Mouse (Mus musculus): ENCODE measurements around the gene Gmds. TPM values are rescaled to one million over a fixed set of nuclear protein-coding genes. Genes with fewer than 3 reads are reported as not detected.
A peak's percentile ranks its signal among the peaks of the same experiment; 100 is the strongest.

Gene Gmds
- polyA plus RNA-seq, 1 experiment from 2014 or later = 31.4 TPM

GRCm38 (mm10) chr13:31818337-31818736 is 520.2 kb downstream of the Gmds start:
- H3K36me3 ChIP-seq (ENCODE audit: control insufficient read depth, insufficient read depth, low read length) = no peaks in the 10 kb centered on the region
- WGBS = 13% methylated on average over 7 of the region's 7 CpGs

GRCm38 (mm10) chr13:31815383-31816003 is 523.0 kb downstream of the Gmds start:
- no peak overlapping the region for H3K4me3 ChIP-seq (ENCODE audit: low read depth, low read length)
- H3K27me3 ChIP-seq (ENCODE audit: control insufficient read depth, insufficient read depth, low read length) = peaks cover 49% of the 10 kb centered on the region
- no peaks in the 10 kb centered on the region for H3K36me3 ChIP-seq (ENCODE audit: control insufficient read depth, insufficient read depth, low read length)
- no peak overlapping the region; the same call in 1 of the 2 replicates for H3K9ac ChIP-seq (ENCODE audit: low read length)
- WGBS = 7% methylated on average over 15 of the region's 15 CpGs
- no peaks in the 10 kb centered on the region for H3K9me3 ChIP-seq (ENCODE audit: control insufficient read depth, low read length)
- H3K4me1 ChIP-seq (ENCODE audit: control insufficient read depth, insufficient read depth, low read length) = peaks cover 39% of the 10 kb centered on the region
- H3K4me2 ChIP-seq (ENCODE audit: low read depth, severe bottlenecking) = peak overlapping the region; percentile 31
- DNase-seq (ENCODE audit: low spot score) (peak; percentile 66), ATAC-seq (ENCODE audit: insufficient number of reproducible peaks, low FRiP score, low TSS enrichment, low read depth) (peak; percentile 37; the same call in 1 of the 2 replicates)
- no peak overlapping the region for H3K27ac ChIP-seq (replicated peaks; ENCODE audit: low read depth, low read length)

More at GRCm38 (mm10) chr13:31818337-31818736, 520.2 kb downstream of the Gmds start:
- no peak overlapping the region for H3K9ac ChIP-seq (ENCODE audit: low read length)
- H3K9me3 ChIP-seq (ENCODE audit: control insufficient read depth, low read length) = no peaks in the 10 kb centered on the region
- H3K4me3 ChIP-seq (ENCODE audit: low read depth, low read length) = no peak overlapping the region
- H3K27ac ChIP-seq (replicated peaks; ENCODE audit: low read depth, low read length) = no peak overlapping the region
- H3K27me3 ChIP-seq (ENCODE audit: control insufficient read depth, insufficient read depth, low read length) = peaks cover 25% of the 10 kb centered on the region
- H3K4me1 ChIP-seq (ENCODE audit: control insufficient read depth, insufficient read depth, low read length) = peaks cover 58% of the 10 kb centered on the region
- DNase-seq (ENCODE audit: low spot score) (peak; percentile 47), ATAC-seq (ENCODE audit: insufficient number of reproducible peaks, low FRiP score, low TSS enrichment, low read depth) (no peak)
- no peak overlapping the region for H3K4me2 ChIP-seq (ENCODE audit: low read depth, severe bottlenecking)

- WGBS = 32% methylated on average over 2 of the region's 2 CpGs
- no peak for ATAC-seq (ENCODE audit: insufficient number of reproducible peaks, low FRiP score, low TSS enrichment, low read depth)
- Histone ChIP-seq H3K27me3 (ENCODE audit: control insufficient read depth, insufficient read depth, low read length) (peaks cover 59% of the 10 kb centered on the region), H3K9ac (ENCODE audit: low read length) (no peak overlapping the region), H3K4me2 (ENCODE audit: low read depth, severe bottlenecking) (peak overlapping the region; percentile 13), H3K36me3 (ENCODE audit: control insufficient read depth, insufficient read depth, low read length) (no peaks in the 10 kb centered on the region), H3K4me1 (ENCODE audit: control insufficient read depth, insufficient read depth, low read length) (peaks cover 27% of the 10 kb centered on the region), H3K27ac (replicated peaks; ENCODE audit: low read depth, low read length) (no peak overlapping the region), H3K9me3 (ENCODE audit: control insufficient read depth, low read length) (no peaks in the 10 kb centered on the region), H3K4me3 (ENCODE audit: low read depth, low read length) (no peak overlapping the region)
- no peak for DNase-seq (ENCODE audit: low spot score)
Measured at GRCm38 (mm10) chr13:31812701-31813100, 525.8 kb downstream of the Gmds start.

GRCm38 (mm10) chr13:31811542-31812021 is 527.0 kb downstream of the Gmds start:
- Histone ChIP-seq H3K4me3 (ENCODE audit: low read depth, low read length) (peak overlapping the region; percentile 51), H3K27me3 (ENCODE audit: control insufficient read depth, insufficient read depth, low read length) (peaks cover 63% of the 10 kb centered on the region), H3K36me3 (ENCODE audit: control insufficient read depth, insufficient read depth, low read length) (no peaks in the 10 kb centered on the region), H3K4me1 (ENCODE audit: control insufficient read depth, insufficient read depth, low read length) (peaks cover 24% of the 10 kb centered on the region), H3K9ac (ENCODE audit: low read length) (peak overlapping the region; percentile 67), H3K27ac (replicated peaks; ENCODE audit: low read depth, low read length) (peak overlapping the region; percentile 52; the same call in 1 of the 2 replicates), H3K9me3 (ENCODE audit: control insufficient read depth, low read length) (no peaks in the 10 kb centered on the region), H3K4me2 (ENCODE audit: low read depth, severe bottlenecking) (peak overlapping the region; percentile 60)
- WGBS = 5% methylated on average over 36 of the region's 44 CpGs
- no peak for ATAC-seq (ENCODE audit: insufficient number of reproducible peaks, low FRiP score, low TSS enrichment, low read depth)
- peak; percentile 68 for DNase-seq (ENCODE audit: low spot score)

DNA sequence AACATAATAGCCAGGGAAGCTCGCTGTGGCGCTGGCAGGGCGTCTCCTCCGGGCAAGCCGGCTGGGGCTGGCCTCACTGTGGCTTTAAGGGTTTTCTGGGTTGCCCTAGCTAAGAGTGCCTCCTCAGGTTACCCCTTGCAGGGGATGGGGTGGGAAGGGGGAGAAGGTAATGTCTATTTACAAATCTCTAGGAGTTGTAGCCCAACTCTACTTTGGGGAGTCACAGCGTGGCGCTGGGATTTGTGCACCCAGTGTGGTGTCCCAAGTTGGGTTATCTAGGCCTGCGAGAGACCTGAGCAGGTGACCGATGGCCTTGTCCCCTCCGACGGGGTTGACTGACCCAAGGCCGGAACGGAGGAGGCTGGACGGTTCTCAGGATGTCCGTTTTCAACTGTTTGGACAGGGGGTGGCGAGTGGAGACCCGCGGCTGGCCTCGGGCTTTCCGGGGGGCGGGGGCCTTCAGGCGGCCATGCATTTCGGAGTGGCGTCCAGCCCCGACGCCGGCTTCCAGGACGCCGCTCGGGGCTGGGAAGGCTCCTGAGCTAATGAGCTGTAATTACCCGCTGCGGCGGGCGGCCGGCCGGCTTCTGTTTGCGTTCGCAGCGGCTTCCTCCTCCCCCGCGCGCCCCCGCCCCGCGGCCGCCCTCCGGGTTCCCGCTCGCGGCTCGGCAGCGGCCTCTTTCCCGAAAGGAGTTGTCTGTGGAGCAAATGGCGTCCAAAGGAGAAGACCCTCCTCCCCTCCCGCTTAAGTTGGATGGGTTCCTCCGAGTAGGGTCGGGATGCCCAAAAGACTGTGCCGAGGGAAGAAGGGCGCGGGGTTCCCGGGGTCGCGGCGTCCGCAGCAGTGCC is 527.6 kb downstream of the Gmds start:
- H3K4me1 ChIP-seq (ENCODE audit: control insufficient read depth, insufficient read depth, low read length) = peaks cover 18% of the 10 kb centered on the region
- peak; percentile 74 for DNase-seq (ENCODE audit: low spot score)
- H3K36me3 ChIP-seq (ENCODE audit: control insufficient read depth, insufficient read depth, low read length) = no peaks in the 10 kb centered on the region
- peaks cover 62% of the 10 kb centered on the region for H3K27me3 ChIP-seq (ENCODE audit: control insufficient read depth, insufficient read depth, low read length)
- no peak for ATAC-seq (ENCODE audit: insufficient number of reproducible peaks, low FRiP score, low TSS enrichment, low read depth)
- WGBS = under 1% methylated on average over 60 of the region's 65 CpGs
- H3K27ac ChIP-seq (replicated peaks; ENCODE audit: low read depth, low read length) = peak overlapping the region; percentile 52; the same call in 1 of the 2 replicates
- H3K4me2 ChIP-seq (ENCODE audit: low read depth, severe bottlenecking) = peak overlapping the region; percentile 60
- H3K9me3 ChIP-seq (ENCODE audit: control insufficient read depth, low read length) = no peaks in the 10 kb centered on the region
- H3K4me3 ChIP-seq (ENCODE audit: low read depth, low read length) = peak overlapping the region; percentile 51
- H3K9ac ChIP-seq (ENCODE audit: low read length) = peak overlapping the region; percentile 67

DNA sequence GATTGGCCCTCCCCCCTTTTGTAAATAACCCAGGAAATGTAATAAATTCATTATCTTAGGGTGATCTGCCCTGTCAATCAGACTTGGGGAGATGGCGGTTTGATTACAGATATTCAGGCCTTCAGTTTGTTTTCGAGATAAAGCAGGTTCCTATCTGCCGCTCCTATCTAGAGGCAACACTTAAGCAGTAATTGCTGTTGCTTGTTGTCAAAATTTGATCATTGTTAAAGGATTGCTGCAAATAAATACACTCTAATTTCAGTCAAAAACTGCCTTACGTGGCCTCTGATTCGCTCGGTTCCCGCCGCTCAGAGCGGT is 528.2 kb downstream of the Gmds start:
- H3K27me3 ChIP-seq (ENCODE audit: control insufficient read depth, insufficient read depth, low read length) = peaks cover 65% of the 10 kb centered on the region
- no peaks in the 10 kb centered on the region for H3K36me3 ChIP-seq (ENCODE audit: control insufficient read depth, insufficient read depth, low read length)
- no peaks in the 10 kb centered on the region for H3K9me3 ChIP-seq (ENCODE audit: control insufficient read depth, low read length)
- WGBS = 1% methylated on average over 9 of the region's 9 CpGs
- peak overlapping the region; percentile 51 for H3K4me3 ChIP-seq (ENCODE audit: low read depth, low read length)
- ATAC-seq (ENCODE audit: insufficient number of reproducible peaks, low FRiP score, low TSS enrichment, low read depth) (no peak), DNase-seq (ENCODE audit: low spot score) (no peak)
- peak overlapping the region; percentile 67 for H3K9ac ChIP-seq (ENCODE audit: low read length)
- H3K4me1 ChIP-seq (ENCODE audit: control insufficient read depth, insufficient read depth, low read length) = peaks cover 12% of the 10 kb centered on the region
- H3K27ac ChIP-seq (replicated peaks; ENCODE audit: low read depth, low read length) = no peak overlapping the region; the same call in 1 of the 2 replicates
- H3K4me2 ChIP-seq (ENCODE audit: low read depth, severe bottlenecking) = peak overlapping the region; percentile 60

DNA sequence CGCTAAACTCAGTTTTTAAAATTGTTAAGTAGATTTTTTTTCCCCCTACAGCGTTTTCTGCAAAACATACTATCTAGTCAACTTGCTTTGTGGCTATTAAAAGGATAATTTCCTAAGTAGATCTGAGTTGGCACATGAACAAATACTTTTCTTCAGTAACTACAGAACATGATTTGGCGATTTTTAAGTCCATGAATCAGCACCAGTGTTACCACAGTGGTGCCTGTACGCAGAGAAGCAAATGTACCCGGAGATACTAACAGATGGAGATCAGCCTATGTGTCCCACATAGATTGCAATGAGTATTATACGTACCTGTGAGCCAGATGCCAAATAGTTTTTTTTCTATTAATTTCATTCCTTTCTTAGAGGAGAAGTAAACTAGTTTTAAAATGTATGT is 528.8 kb downstream of the Gmds start:
- no peak overlapping the region for H3K27ac ChIP-seq (replicated peaks; ENCODE audit: low read depth, low read length)
- 7% methylated on average over 6 of the region's 6 CpGs for WGBS
- H3K27me3 ChIP-seq (ENCODE audit: control insufficient read depth, insufficient read depth, low read length) = peaks cover 64% of the 10 kb centered on the region
- 0 out of 2 replicates have a peak overlapping the region, but pooled peaks have one; percentile 17 for H3K9ac ChIP-seq (ENCODE audit: low read length)
- no peaks in the 10 kb centered on the region for H3K36me3 ChIP-seq (ENCODE audit: control insufficient read depth, insufficient read depth, low read length)
- peaks cover 7% of the 10 kb centered on the region; the same call in 1 of the 2 replicates for H3K4me1 ChIP-seq (ENCODE audit: control insufficient read depth, insufficient read depth, low read length)
- H3K4me3 ChIP-seq (ENCODE audit: low read depth, low read length) = peak overlapping the region; percentile 26
- H3K9me3 ChIP-seq (ENCODE audit: control insufficient read depth, low read length) = no peaks in the 10 kb centered on the region
- peak overlapping the region; percentile 37; the same call in 1 of the 2 replicates for H3K4me2 ChIP-seq (ENCODE audit: low read depth, severe bottlenecking)
- no peak for ATAC-seq (ENCODE audit: insufficient number of reproducible peaks, low FRiP score, low TSS enrichment, low read depth)
- DNase-seq (ENCODE audit: low spot score) = no peak

- peak overlapping the region; percentile 72 for H3K4me3 ChIP-seq (ENCODE audit: low read depth, low read length)
- H3K4me2 ChIP-seq (ENCODE audit: low read depth, severe bottlenecking) = peak overlapping the region; percentile 92
- peak overlapping the region; percentile 89 for H3K9ac ChIP-seq (ENCODE audit: low read length)
- no peaks in the 10 kb centered on the region for H3K9me3 ChIP-seq (ENCODE audit: control insufficient read depth, low read length)
- peak overlapping the region; percentile 95; the same call in 1 of the 2 replicates for H3K27ac ChIP-seq (replicated peaks; ENCODE audit: low read depth, low read length)
- ATAC-seq (ENCODE audit: insufficient number of reproducible peaks, low FRiP score, low TSS enrichment, low read depth) (no peak), DNase-seq (ENCODE audit: low spot score) (no peak)
- 4% methylated on average over 16 of the region's 16 CpGs for WGBS
- H3K4me1 ChIP-seq (ENCODE audit: control insufficient read depth, insufficient read depth, low read length) = peaks cover 5% of the 10 kb centered on the region; the same call in 1 of the 2 replicates
- peaks cover 67% of the 10 kb centered on the region for H3K27me3 ChIP-seq (ENCODE audit: control insufficient read depth, insufficient read depth, low read length)
- H3K36me3 ChIP-seq (ENCODE audit: control insufficient read depth, insufficient read depth, low read length) = no peaks in the 10 kb centered on the region
Measured at GRCm38 (mm10) chr13:31808804-31809420, 529.6 kb downstream of the Gmds start.

Measured in limb, embryonic 11.5 days (tissue).